Mouse (Mus musculus): ENCODE data around the gene Cbx2. TPM values are rescaled to one million over a fixed set of nuclear protein-coding genes. Genes with fewer than 3 reads are reported as not detected.

Cbx2 gene
- polyA plus RNA-seq, 1 experiment from 2014 or later: 22.1 TPM

- WGBS: 67% methylated on average over 4 of the region's 4 CpGs
- ATAC-seq (replicated peaks; ENCODE audit: low FRiP score): no peak
- peaks cover 63% of the 10 kb centered on the region for H3K27me3 ChIP-seq (replicated peaks; ENCODE audit: control insufficient read depth, insufficient read depth, low read length)
These were observed 55.0 kb downstream of the Cbx2 start for GRCm38 (mm10) chr11:119077755-119078154.

GRCm38 (mm10) chr11:119078691-119079444, 56.1 kb downstream of the Cbx2 start:
- H3K4me1 ChIP-seq (replicated peaks; ENCODE audit: control insufficient read depth, insufficient read depth, low read length): peaks cover 30% of the 10 kb centered on the region
- H3K9ac ChIP-seq (ENCODE audit: low read depth, low read length): no peak overlapping the region; the same call in 1 of the 2 replicates
- H3K4me3 ChIP-seq (ENCODE audit: low read depth, low read length): peak overlapping the region; percentile 20; the same call in 1 of the 2 replicates
- 18% methylated on average over 25 of the region's 27 CpGs for WGBS
- H3K27me3 ChIP-seq (replicated peaks; ENCODE audit: control insufficient read depth, insufficient read depth, low read length): peaks cover 69% of the 10 kb centered on the region
- H3K4me2 ChIP-seq: peak overlapping the region; percentile 38
- DNase-seq (ENCODE audit: low spot score) (peak; percentile 58), ATAC-seq (replicated peaks; ENCODE audit: low FRiP score) (no peak)
- peak overlapping the region; percentile 52; the same call in 1 of the 2 replicates for H3K27ac ChIP-seq (ENCODE audit: low read depth, low read length)
- H3K36me3 ChIP-seq (ENCODE audit: control insufficient read depth, insufficient read depth, low read length): peaks cover 13% of the 10 kb centered on the region; the same call in 1 of the 2 replicates
- H3K9me3 ChIP-seq (ENCODE audit: control insufficient read depth, low read length): no peaks in the 10 kb centered on the region

More at GRCm38 (mm10) chr11:119077755-119078154, 55.0 kb downstream of the Cbx2 start:
- Histone ChIP-seq H3K4me3 (ENCODE audit: low read depth, low read length) (no peak overlapping the region), H3K9ac (ENCODE audit: low read depth, low read length) (no peak overlapping the region), H3K4me2 (no peak overlapping the region), H3K27ac (ENCODE audit: low read depth, low read length) (no peak overlapping the region), H3K36me3 (ENCODE audit: control insufficient read depth, insufficient read depth, low read length) (peaks cover 13% of the 10 kb centered on the region; the same call in 1 of the 2 replicates), H3K4me1 (replicated peaks; ENCODE audit: control insufficient read depth, insufficient read depth, low read length) (peaks cover 20% of the 10 kb centered on the region), H3K9me3 (ENCODE audit: control insufficient read depth, low read length) (no peaks in the 10 kb centered on the region)
- no peak for DNase-seq (ENCODE audit: low spot score)

- Histone ChIP-seq H3K9me3 (ENCODE audit: control insufficient read depth, low read length) (no peaks in the 10 kb centered on the region), H3K4me2 (peak overlapping the region; percentile 38), H3K27ac (ENCODE audit: low read depth, low read length) (peak overlapping the region; percentile 52; the same call in 1 of the 2 replicates), H3K27me3 (replicated peaks; ENCODE audit: control insufficient read depth, insufficient read depth, low read length) (peaks cover 68% of the 10 kb centered on the region), H3K4me3 (ENCODE audit: low read depth, low read length) (peak overlapping the region; percentile 20; the same call in 1 of the 2 replicates), H3K9ac (ENCODE audit: low read depth, low read length) (no peak overlapping the region; the same call in 1 of the 2 replicates), H3K36me3 (ENCODE audit: control insufficient read depth, insufficient read depth, low read length) (peaks cover 13% of the 10 kb centered on the region; the same call in 1 of the 2 replicates), H3K4me1 (replicated peaks; ENCODE audit: control insufficient read depth, insufficient read depth, low read length) (peaks cover 36% of the 10 kb centered on the region)
- ATAC-seq (replicated peaks; ENCODE audit: low FRiP score): no peak
- 39% methylated on average over 7 of the region's 7 CpGs for WGBS
- peak; percentile 35 for DNase-seq (ENCODE audit: low spot score)
These were observed 56.7 kb downstream of the Cbx2 start for GRCm38 (mm10) chr11:119079445-119079837.

GRCm38 (mm10) chr11:119080461-119081147, 57.8 kb downstream of the Cbx2 start:
- H3K4me1 ChIP-seq (replicated peaks; ENCODE audit: control insufficient read depth, insufficient read depth, low read length): peaks cover 41% of the 10 kb centered on the region
- H3K9me3 ChIP-seq (ENCODE audit: control insufficient read depth, low read length): no peaks in the 10 kb centered on the region
- WGBS: 39% methylated on average over 33 of the region's 33 CpGs
- H3K27ac ChIP-seq (ENCODE audit: low read depth, low read length): no peak overlapping the region
- H3K9ac ChIP-seq (ENCODE audit: low read depth, low read length): no peak overlapping the region
- no peak overlapping the region for H3K4me2 ChIP-seq
- peaks cover 71% of the 10 kb centered on the region for H3K27me3 ChIP-seq (replicated peaks; ENCODE audit: control insufficient read depth, insufficient read depth, low read length)
- DNase-seq (ENCODE audit: low spot score) (peak; percentile 45), ATAC-seq (replicated peaks; ENCODE audit: low FRiP score) (no peak)
- no peak overlapping the region for H3K4me3 ChIP-seq (ENCODE audit: low read depth, low read length)
- H3K36me3 ChIP-seq (ENCODE audit: control insufficient read depth, insufficient read depth, low read length): peaks cover 13% of the 10 kb centered on the region; the same call in 1 of the 2 replicates

Other genes starting within 250 kb of the Cbx2 start
- 1.1 and 1.3 TPM in 2 replicates for gene Rbfox3, start 111.4 kb upstream of the Cbx2 start, polyA plus RNA-seq (2014; fragmentation: Nextera tagmentation; extraction: Ambion mirVana)
- not detected in 2 replicates for gene Enpp7, start 34.8 kb upstream of the Cbx2 start, polyA plus RNA-seq (2014; fragmentation: Nextera tagmentation; extraction: Ambion mirVana)
- gene Cbx8, start 18.0 kb downstream of the Cbx2 start, polyA plus RNA-seq (2014; fragmentation: Nextera tagmentation; extraction: Ambion mirVana): 6.5 and 7.1 TPM in 2 replicates
- 5.1 TPM in 2 replicates for gene Cbx4, start 63.3 kb downstream of the Cbx2 start, polyA plus RNA-seq (2014; fragmentation: Nextera tagmentation; extraction: Ambion mirVana)
- 3.4 and 3.6 TPM in 2 replicates for gene Tbc1d16, start 205.5 kb downstream of the Cbx2 start, polyA plus RNA-seq (2014; fragmentation: Nextera tagmentation; extraction: Ambion mirVana)
- gene Ccdc40, start 205.6 kb downstream of the Cbx2 start, polyA plus RNA-seq (2014; fragmentation: Nextera tagmentation; extraction: Ambion mirVana): 4.1 and 5.4 TPM in 2 replicates
- gene Gaa, start 244.9 kb downstream of the Cbx2 start, polyA plus RNA-seq (2014; fragmentation: Nextera tagmentation; extraction: Ambion mirVana): 40.5 and 42.5 TPM in 2 replicates

Data from liver, embryonic 11.5 days (tissue).